Mouse (Mus musculus): ENCODE results near the gene Smad9. TPM values are rescaled to one million over a fixed set of nuclear protein-coding genes. Genes with fewer than 3 reads are reported as not detected.
"Not testable (repeated sequence)": the region's sequence is repeated elsewhere in the genome, so short reads cannot be mapped to it uniquely, and the experiment has no call there.

Gene Smad9
- polyA plus RNA-seq, 1 experiment from 2014 or later, result 1.7 TPM

DNA sequence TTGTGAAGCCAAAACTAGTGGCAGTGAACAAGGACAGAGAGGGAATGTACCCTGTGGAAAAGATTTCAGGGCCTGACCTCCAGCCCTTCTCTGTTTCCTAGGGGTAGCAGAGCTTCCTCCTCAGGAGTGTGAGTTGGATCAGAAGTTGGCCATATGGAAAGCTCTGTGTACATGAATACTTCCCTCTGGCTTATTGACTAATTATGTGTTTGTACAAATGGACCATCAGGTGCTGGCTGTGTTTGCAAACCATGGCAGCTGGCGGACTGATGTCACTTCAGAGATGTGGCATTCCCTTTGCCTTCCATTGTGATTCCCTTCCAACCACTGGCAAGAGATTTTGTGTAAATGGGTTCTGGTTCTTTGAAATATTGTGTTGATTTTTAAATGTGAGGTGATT, 5.9 kb downstream of the Smad9 start:
- Histone ChIP-seq H3K4me3 (ENCODE audit: low read depth, low read length) (no peak overlapping the region), H3K4me1 (ENCODE audit: insufficient read depth, low read depth, low read length) (peaks cover 6% of the 10 kb centered on the region; the same call in 1 of the 2 replicates), H3K9ac (replicated peaks; ENCODE audit: low read depth) (no peak overlapping the region), H3K27ac (ENCODE audit: low read length) (0 out of 2 replicates have a peak overlapping the region, but pooled peaks have one; percentile 38), H3K9me3 (ENCODE audit: low read length) (no peaks in the 10 kb centered on the region), H3K36me3 (ENCODE audit: insufficient read depth, low read length) (no peaks in the 10 kb centered on the region), H3K4me2 (replicated peaks; ENCODE audit: low read depth, low read length) (no peak overlapping the region), H3K27me3 (replicated peaks; ENCODE audit: insufficient read depth, low read length) (no peaks in the 10 kb centered on the region)
- peak; percentile 72 for DNase-seq (ENCODE audit: low spot score)
- ATAC-seq, result peak; percentile 78
- 61% methylated on average over 1 of the region's 1 CpGs for WGBS
- no peak for TF ChIP-seq CTCF (IDR thresholded peaks at IDR 0.05)
- peak; percentile 37; the same call in 1 of the 2 replicates for TF ChIP-seq EP300 (IDR thresholded peaks at IDR 0.05)

DNA sequence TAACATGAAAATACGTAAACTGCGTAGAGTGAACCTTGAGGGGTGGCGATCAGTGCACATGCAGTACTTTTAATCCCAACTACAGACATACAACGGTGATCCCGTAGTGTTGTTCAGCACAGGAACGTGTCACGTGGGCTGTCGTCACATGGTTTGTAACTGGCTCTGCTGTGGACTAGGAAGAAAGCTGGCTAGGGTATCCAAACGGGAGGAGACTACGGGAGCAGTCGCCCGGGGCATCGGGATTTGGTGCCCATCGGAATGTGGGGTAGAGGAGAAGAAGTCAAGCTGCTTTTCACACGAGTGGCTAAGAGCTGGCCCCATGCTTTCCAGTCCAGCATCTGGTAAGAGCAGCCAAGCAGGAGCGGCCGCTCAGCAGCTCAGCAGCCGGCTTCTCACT, 9.0 kb downstream of the Smad9 start:
- Histone ChIP-seq H3K27me3 (replicated peaks; ENCODE audit: insufficient read depth, low read length) (no peaks in the 10 kb centered on the region), H3K4me3 (ENCODE audit: low read depth, low read length) (no peak overlapping the region), H3K36me3 (ENCODE audit: insufficient read depth, low read length) (no peaks in the 10 kb centered on the region), H3K27ac (ENCODE audit: low read length) (no peak overlapping the region), H3K4me2 (replicated peaks; ENCODE audit: low read depth, low read length) (peak overlapping the region; percentile 1; the same call in 1 of the 2 replicates), H3K4me1 (ENCODE audit: insufficient read depth, low read depth, low read length) (0 out of 2 replicates have a peak, but pooled peaks cover 4% of the 10 kb centered on the region), H3K9ac (replicated peaks; ENCODE audit: low read depth) (no peak overlapping the region), H3K9me3 (ENCODE audit: low read length) (no peaks in the 10 kb centered on the region)
- ATAC-seq, result peak; percentile 27
- 63% methylated on average over 18 of the region's 18 CpGs for WGBS
- peak; percentile 23 for DNase-seq (ENCODE audit: low spot score)
- TF ChIP-seq CTCF (IDR thresholded peaks at IDR 0.05) (no peak), EP300 (IDR thresholded peaks at IDR 0.05) (no peak)

DNA sequence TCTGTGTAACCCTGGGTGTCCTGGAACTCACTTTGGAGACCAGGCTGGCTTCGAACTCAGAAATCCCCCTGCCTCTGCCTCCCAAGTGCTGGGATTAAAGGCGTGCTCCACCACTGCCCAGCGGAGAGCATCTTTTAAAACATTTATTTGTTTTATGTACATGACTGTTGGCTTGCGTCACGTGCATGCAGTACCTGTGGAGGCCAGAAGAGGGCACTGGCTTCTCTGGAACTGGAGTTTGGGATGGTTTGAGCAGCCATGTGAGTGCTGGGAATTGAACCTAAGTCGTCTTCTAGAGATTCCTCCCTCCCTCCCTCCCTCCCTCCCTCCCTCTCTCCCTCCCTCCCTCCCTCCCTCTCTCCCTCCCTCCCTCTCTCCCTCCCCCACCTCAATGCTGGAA, 10.1 kb downstream of the Smad9 start:
- H3K27me3 ChIP-seq (replicated peaks; ENCODE audit: insufficient read depth, low read length); H3K36me3 ChIP-seq (ENCODE audit: insufficient read depth, low read length); H3K9me3 ChIP-seq (ENCODE audit: low read length); H3K4me3 ChIP-seq (ENCODE audit: low read depth, low read length); H3K4me2 ChIP-seq (replicated peaks; ENCODE audit: low read depth, low read length); H3K27ac ChIP-seq (ENCODE audit: low read length); H3K9ac ChIP-seq (replicated peaks; ENCODE audit: low read depth); H3K4me1 ChIP-seq (ENCODE audit: insufficient read depth, low read depth, low read length); DNase-seq (ENCODE audit: low spot score); ATAC-seq: not testable (repeated sequence)
- TF ChIP-seq CTCF (IDR thresholded peaks at IDR 0.05), result peak; percentile 51
- WGBS, result 89% methylated on average over 6 of the region's 6 CpGs

DNA sequence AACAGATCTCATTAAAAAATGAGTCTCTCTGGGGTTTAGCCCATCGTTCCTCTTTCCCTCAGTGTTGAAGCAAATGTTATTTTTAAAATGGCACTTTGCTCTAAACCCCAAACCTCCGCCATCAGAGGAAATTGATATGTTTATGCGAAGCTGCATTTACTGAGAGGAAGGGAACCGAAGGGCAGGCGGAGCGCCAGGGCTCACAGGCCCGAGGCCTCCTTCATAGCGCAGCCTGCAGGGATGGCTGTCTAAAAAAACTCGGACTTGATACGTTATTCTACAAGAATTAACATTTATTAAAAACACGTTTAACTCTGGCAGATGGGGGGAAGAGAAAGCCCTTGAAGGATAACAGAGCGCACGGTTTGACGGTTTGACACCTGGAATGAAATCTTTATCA, 10.7 kb downstream of the Smad9 start:
- no peaks in the 10 kb centered on the region for H3K4me1 ChIP-seq (ENCODE audit: insufficient read depth, low read depth, low read length)
- 49% methylated on average over 14 of the region's 14 CpGs for WGBS
- ATAC-seq (no peak), DNase-seq (ENCODE audit: low spot score) (no peak)
- no peak overlapping the region for H3K27ac ChIP-seq (ENCODE audit: low read length)
- H3K27me3 ChIP-seq (replicated peaks; ENCODE audit: insufficient read depth, low read length), result no peaks in the 10 kb centered on the region
- H3K9ac ChIP-seq (replicated peaks; ENCODE audit: low read depth), result no peak overlapping the region
- H3K4me2 ChIP-seq (replicated peaks; ENCODE audit: low read depth, low read length), result no peak overlapping the region
- TF ChIP-seq EP300 (IDR thresholded peaks at IDR 0.05) (no peak), CTCF (IDR thresholded peaks at IDR 0.05) (no peak)
- no peaks in the 10 kb centered on the region for H3K9me3 ChIP-seq (ENCODE audit: low read length)
- H3K36me3 ChIP-seq (ENCODE audit: insufficient read depth, low read length), result no peaks in the 10 kb centered on the region
- no peak overlapping the region for H3K4me3 ChIP-seq (ENCODE audit: low read depth, low read length)

DNA sequence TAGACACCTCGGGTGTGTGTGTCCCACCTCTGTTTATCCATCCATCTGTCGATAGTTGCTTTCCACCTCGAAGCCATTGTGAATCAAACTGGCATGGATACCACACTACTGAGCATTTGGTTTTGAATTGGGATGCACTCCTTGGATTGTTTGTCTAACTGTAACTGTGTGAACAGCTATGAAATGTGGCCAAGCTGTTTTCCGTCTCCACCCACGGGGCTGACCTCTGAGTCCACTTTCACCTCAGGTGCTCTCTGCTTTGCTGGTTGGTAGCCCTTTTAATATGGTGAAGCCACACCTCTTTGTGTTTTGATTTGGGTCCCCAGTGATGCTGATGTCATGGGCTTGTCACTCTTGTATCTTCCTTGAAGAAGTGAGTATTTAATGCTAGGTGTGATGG, 11.4 kb downstream of the Smad9 start:
- TF ChIP-seq CTCF (IDR thresholded peaks at IDR 0.05) (no peak), EP300 (IDR thresholded peaks at IDR 0.05) (no peak)
- 68% methylated on average over 5 of the region's 5 CpGs for WGBS
- Histone ChIP-seq H3K27me3 (replicated peaks; ENCODE audit: insufficient read depth, low read length) (no peaks in the 10 kb centered on the region), H3K36me3 (ENCODE audit: insufficient read depth, low read length) (no peaks in the 10 kb centered on the region), H3K9ac (replicated peaks; ENCODE audit: low read depth) (no peak overlapping the region), H3K4me1 (ENCODE audit: insufficient read depth, low read depth, low read length) (no peaks in the 10 kb centered on the region), H3K4me2 (replicated peaks; ENCODE audit: low read depth, low read length) (no peak overlapping the region), H3K9me3 (ENCODE audit: low read length) (no peaks in the 10 kb centered on the region), H3K27ac (ENCODE audit: low read length) (no peak overlapping the region), H3K4me3 (ENCODE audit: low read depth, low read length) (no peak overlapping the region)
- DNase-seq (ENCODE audit: low spot score) (no peak), ATAC-seq (no peak)

DNA sequence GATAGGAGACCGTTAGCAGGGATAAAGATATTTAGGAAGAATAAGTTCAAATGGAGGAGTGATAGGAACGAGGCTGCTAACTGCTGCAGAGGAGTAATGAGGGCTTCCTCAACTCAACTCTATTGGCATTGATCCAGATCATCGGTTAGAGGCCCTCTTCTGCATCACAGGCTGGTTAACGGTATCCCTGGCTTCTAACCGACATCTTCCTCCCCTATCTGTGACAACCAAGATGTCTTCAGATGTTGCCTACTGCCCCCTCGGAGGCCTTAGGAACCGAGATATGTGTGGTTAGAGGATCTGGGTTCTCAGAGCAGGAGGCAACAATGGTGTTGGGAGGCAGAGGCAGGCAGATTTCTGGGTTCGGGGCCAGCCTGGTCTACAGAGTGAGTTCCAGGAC, 13.2 kb downstream of the Smad9 start:
- Histone ChIP-seq H3K9ac (replicated peaks; ENCODE audit: low read depth) (no peak overlapping the region), H3K36me3 (ENCODE audit: insufficient read depth, low read length) (no peaks in the 10 kb centered on the region), H3K4me1 (ENCODE audit: insufficient read depth, low read depth, low read length) (no peaks in the 10 kb centered on the region), H3K9me3 (ENCODE audit: low read length) (no peaks in the 10 kb centered on the region), H3K27ac (ENCODE audit: low read length) (no peak overlapping the region), H3K4me2 (replicated peaks; ENCODE audit: low read depth, low read length) (no peak overlapping the region), H3K4me3 (ENCODE audit: low read depth, low read length) (no peak overlapping the region), H3K27me3 (replicated peaks; ENCODE audit: insufficient read depth, low read length) (no peaks in the 10 kb centered on the region)
- TF ChIP-seq CTCF (IDR thresholded peaks at IDR 0.05) (no peak), EP300 (IDR thresholded peaks at IDR 0.05) (no peak)
- 84% methylated on average over 8 of the region's 8 CpGs for WGBS
- DNase-seq (ENCODE audit: low spot score) (no peak), ATAC-seq (no peak)
